Mouse (Mus musculus) spleen, adult 12 weeks (tissue): ENCODE data around the gene Mboat7.

ENCODE experiments used
- DNase-seq: peaks from one replicate; pipeline ENCODE4 v3.0.0; 2022; ENCODE audit warnings: low spot score

Mboat7 gene

DNA sequence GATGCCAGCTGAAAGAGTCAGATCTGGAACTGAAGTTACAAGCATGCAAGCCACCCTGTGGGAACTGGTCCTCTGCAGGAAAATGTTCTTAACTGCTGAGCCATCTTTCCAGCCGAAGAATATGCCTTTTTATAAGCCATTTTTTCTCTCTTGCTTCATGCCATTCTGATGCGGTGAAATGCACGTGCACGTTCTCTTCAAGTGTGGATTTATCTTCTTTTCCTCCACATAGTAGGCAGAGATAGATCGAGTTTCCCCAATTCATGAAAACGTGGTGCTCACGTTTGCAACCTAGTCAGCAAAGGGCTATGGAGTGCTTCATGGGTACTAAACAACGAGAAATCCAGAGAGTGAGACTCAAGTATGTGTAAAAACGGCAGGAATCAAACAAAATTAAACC is 49.5 kb downstream of the Mboat7 start:
- DNase-seq = no peak

DNA sequence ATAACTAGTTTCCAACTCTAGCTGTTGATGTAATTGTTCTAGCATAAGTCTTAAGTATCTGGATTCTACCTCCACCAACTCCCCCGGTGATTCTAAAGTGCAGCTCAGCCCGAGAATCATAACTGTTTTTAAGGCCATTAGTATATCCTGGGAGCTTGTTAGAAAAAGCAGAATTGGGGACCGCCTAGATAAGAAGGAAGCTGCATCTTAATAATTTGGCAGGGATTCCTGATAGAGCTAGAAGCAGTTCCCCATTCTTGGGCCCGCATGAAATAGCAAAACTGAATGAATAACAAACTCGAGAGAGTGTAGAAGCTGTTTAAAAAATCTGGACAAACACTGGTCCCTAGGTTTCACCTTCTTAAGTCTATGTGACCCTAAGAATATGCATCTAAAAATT is 49.9 kb downstream of the Mboat7 start:
- no peak for DNase-seq

DNA sequence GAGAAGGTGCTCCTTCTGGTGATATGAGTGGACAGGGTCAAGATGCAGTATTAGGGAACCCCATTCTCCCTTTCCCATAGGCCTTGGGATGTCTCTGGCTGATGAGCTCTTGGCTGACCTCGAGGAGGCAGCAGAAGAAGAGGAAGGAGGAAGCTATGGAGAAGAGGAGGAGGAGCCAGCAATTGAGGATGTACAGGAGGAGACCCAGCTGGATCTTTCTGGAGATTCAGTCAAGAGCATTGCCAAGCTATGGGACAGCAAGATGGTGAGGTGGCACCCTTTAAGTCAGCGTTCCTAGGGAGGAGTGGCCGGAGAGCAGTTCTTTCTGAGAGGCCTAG is 62.9 kb downstream of the Mboat7 start:
- DNase-seq = no peak

- peak; percentile 90 for DNase-seq
Measured at GRCm38 (mm10) chr7:3629543-3630477, 63.5 kb downstream of the Mboat7 start, which contains the start of the genes Tfpt and Prpf31. Tfpt (minus strand) TSS chr7:3629929. Prpf31 (plus strand) TSS chr7:3629985.

DNA sequence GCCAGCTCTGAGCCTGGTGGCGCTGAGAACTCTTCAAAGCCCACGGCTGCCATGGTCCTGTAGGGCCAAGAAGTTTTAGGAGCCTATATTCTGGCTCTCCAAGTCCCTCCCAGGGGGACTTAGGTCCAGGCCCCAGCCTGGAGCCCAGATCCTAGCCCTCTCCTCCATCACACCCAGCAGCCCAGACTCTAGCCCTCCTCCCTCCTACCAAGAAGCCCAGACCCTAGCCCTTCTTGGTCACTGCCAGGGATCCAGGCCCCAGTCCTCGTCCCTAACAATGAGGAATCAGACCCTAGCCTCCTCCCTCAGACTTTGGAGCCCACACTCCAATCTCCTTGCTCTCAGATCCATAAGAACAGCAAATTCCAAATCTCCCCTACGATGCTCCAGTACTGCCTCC is 64.3 kb downstream of the Mboat7 start:
- no peak for DNase-seq
